Mouse (Mus musculus): ENCODE data around the gene Mapk12.

DNA sequence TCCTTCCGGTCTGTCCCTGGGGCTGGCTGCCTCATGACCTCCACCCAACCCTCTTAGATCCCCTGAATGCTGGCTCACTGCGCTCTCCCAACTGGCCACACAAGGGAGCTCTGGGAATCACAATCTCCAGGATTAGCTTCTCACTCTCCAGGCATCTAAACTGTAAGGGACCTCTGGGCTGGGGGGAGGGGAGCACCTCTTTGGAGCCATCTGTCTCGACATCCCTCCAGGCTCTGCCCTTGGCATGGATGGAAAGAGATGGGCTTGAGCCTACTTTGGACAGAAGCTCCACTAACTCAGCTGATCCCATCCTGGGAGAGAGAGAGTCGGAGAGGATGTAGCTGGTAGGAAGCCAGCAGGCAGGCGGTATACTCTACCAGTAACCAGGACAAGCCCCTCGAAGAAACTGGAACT lies 41.8 kb upstream of the Mapk12 start:
- TF ChIP-seq CTCF (IDR thresholded peaks at IDR 0.05; ENCODE audit: low read depth, low read length) (0 out of 2 replicates have a peak, but pooled peaks have one; percentile 25), POLR2A (IDR thresholded peaks at IDR 0.05; ENCODE audit: borderline replicate concordance, low read depth, low read length) (no peak)

Data from bone marrow macrophage, adult 2 months (primary cell).